Mouse (Mus musculus): ENCODE data around the gene Nrbp1. TPM values are rescaled to one million over a fixed set of nuclear protein-coding genes. Genes with fewer than 3 reads are reported as not detected.
"Not testable (repeated sequence)": the region's sequence is repeated elsewhere in the genome, so short reads cannot be mapped to it uniquely, and the experiment has no call there.

The Nrbp1 gene
- total RNA-seq, 2 experiments from 2014 or later, result 81.6 to 84.8 TPM

- not testable (repeated sequence) for DNase-seq
Observed at GRCm38 (mm10) chr5:31216554-31216953, 24.1 kb upstream of the Nrbp1 start.

GRCm38 (mm10) chr5:31218294-31218693 lies 22.4 kb upstream of the Nrbp1 start:
- no peak for DNase-seq

GRCm38 (mm10) chr5:31219070-31219469 lies 21.6 kb upstream of the Nrbp1 start:
- no peak for DNase-seq

- no peak for DNase-seq
Observed at GRCm38 (mm10) chr5:31219474-31219873, 21.2 kb upstream of the Nrbp1 start.

GRCm38 (mm10) chr5:31219911-31220447 lies 20.7 kb upstream of the Nrbp1 start:
- DNase-seq, result peak in 1 of 2 experiments; percentile 55

GRCm38 (mm10) chr5:31220448-31221303 lies 20.0 kb upstream of the Nrbp1 start, which contains the start of gene Ppm1g:
Ppm1g (minus strand) TSS chr5:31220687.
- DNase-seq, result peak; percentile 95 to 97

- no peak for DNase-seq
Observed at GRCm38 (mm10) chr5:31221304-31221945, 19.2 kb upstream of the Nrbp1 start.

- no peak for DNase-seq
Observed at GRCm38 (mm10) chr5:31222696-31223095, 18.0 kb upstream of the Nrbp1 start.

- DNase-seq, result no peak
Observed at GRCm38 (mm10) chr5:31226641-31227040, 14.0 kb upstream of the Nrbp1 start.

GRCm38 (mm10) chr5:31241522-31242034 lies 914 bp downstream of the Nrbp1 start:
- no peak for DNase-seq

GRCm38 (mm10) chr5:31242191-31242590 lies 1.5 kb downstream of the Nrbp1 start:
- DNase-seq, result no peak

- no peak for DNase-seq
Observed at GRCm38 (mm10) chr5:31250716-31251115, 10.1 kb downstream of the Nrbp1 start.

- no peak for DNase-seq
Observed at GRCm38 (mm10) chr5:31251541-31252101, 11.0 kb downstream of the Nrbp1 start, which contains the start of gene Krtcap3. Krtcap3 (plus strand) TSS chr5:31251691.

- no peak for DNase-seq
Observed at GRCm38 (mm10) chr5:31252151-31252550, 11.5 kb downstream of the Nrbp1 start.

- DNase-seq, result no peak
Observed at GRCm38 (mm10) chr5:31252795-31253545, 12.3 kb downstream of the Nrbp1 start.

- no peak for DNase-seq
Observed at GRCm38 (mm10) chr5:31253806-31254205, 13.1 kb downstream of the Nrbp1 start.

GRCm38 (mm10) chr5:31254452-31254851 lies 13.8 kb downstream of the Nrbp1 start:
- DNase-seq, result no peak

GRCm38 (mm10) chr5:31254901-31255300 lies 14.2 kb downstream of the Nrbp1 start:
- no peak for DNase-seq

- no peak for DNase-seq
Observed at GRCm38 (mm10) chr5:31255381-31255780, 14.7 kb downstream of the Nrbp1 start.

- DNase-seq, result no peak
Observed at GRCm38 (mm10) chr5:31255971-31256370, 15.3 kb downstream of the Nrbp1 start.

GRCm38 (mm10) chr5:31257616-31258015 lies 17.0 kb downstream of the Nrbp1 start:
- no peak for DNase-seq

- DNase-seq, result no peak
Observed at GRCm38 (mm10) chr5:31266101-31266500, 25.4 kb downstream of the Nrbp1 start.

Measured in layer of hippocampus, postnatal 36 days (tissue).